Mouse (Mus musculus) kidney, postnatal 0 days (tissue): ENCODE results near the gene Ckap2. TPM values are rescaled to one million over a fixed set of nuclear protein-coding genes. Genes with fewer than 3 reads are reported as not detected.
"Not testable (repeated sequence)": the region's sequence is repeated elsewhere in the genome, so short reads cannot be mapped to it uniquely, and the experiment has no call there.

ENCODE experiments used
- ATAC-seq: fragments of 200-750 bp; cut with Nextera tagmentation; replicated peaks from 2 replicates; pipeline ENCODE4 v1.8.0; 2017; ENCODE audit warnings: low read depth, moderate number of reproducible peaks, moderate TSS enrichment, moderate library complexity; ENCODE audit not compliant: low FRiP score
- DNase-seq: peaks from one replicate; pipeline ENCODE4 v3.0.0-alpha.2; 2016; ENCODE audit warnings: low spot score
- H3K27ac ChIP-seq: fragments of 300-500 bp; sonication (generic); 2 replicates; pipeline ENCODE4 v1.5.1; 2014; ENCODE audit warnings: mild to moderate bottlenecking
- H3K27me3 ChIP-seq: fragments of 300-500 bp; sonication (generic); 2 replicates; pipeline ENCODE4 v1.6.1; 2014; ENCODE audit warnings: low read length, mixed read lengths; ENCODE audit not compliant: insufficient read depth
- H3K36me3 ChIP-seq: fragments of 300-500 bp; sonication (generic); 2 replicates; pipeline ENCODE4 v1.6.1; 2014; ENCODE audit warnings: low read length, mixed read lengths; ENCODE audit not compliant: insufficient read depth
- H3K4me1 ChIP-seq: fragments of 300-500 bp; sonication (generic); replicated peaks from 2 replicates; pipeline ENCODE4 v1.6.1; 2014; ENCODE audit warnings: antibody characterized with exemption, low read length, mixed read lengths; ENCODE audit not compliant: insufficient read depth
- H3K4me2 ChIP-seq: fragments of 300-500 bp; sonication (generic); 2 replicates; pipeline ENCODE4 v1.6.1; 2014; ENCODE audit warnings: mild to moderate bottlenecking, low read length, moderate library complexity, mixed read lengths
- H3K4me3 ChIP-seq: fragments of 300-500 bp; sonication (generic); replicated peaks from 2 replicates; pipeline ENCODE4 v1.5.1; 2014; ENCODE audit warnings: low read depth, low read length
- H3K9ac ChIP-seq: fragments of 300-500 bp; sonication (generic); 2 replicates; pipeline ENCODE4 v1.6.1; 2014; ENCODE audit warnings: low read depth, low read length
- H3K9me3 ChIP-seq: fragments of 300-500 bp; sonication (generic); replicated peaks from 2 replicates; pipeline ENCODE4 v1.6.1; 2016; ENCODE audit warnings: low read length, inconsistent platforms, mixed read lengths
- CTCF ChIP-seq: IDR thresholded peaks from 2 replicates; pipeline ENCODE4 v1.5.1; 2016; ENCODE audit warnings: antibody characterized with exemption, low read depth, mild to moderate bottlenecking, moderate library complexity
- WGBS: fragments of 180-500 bp; shearing (Covaris S2); extraction: QIAGEN DNeasy Blood & Tissue Kit; methylation state at CpG from one replicate; pipeline ENCODE4 v1.1.7; 2014; 5-methylcytosine and 5-hydroxymethylcytosine counted together
- polyA plus RNA-seq: library from polyadenylated mRNA; unstranded; fragments of >200 nt; fragmentation: Nextera tagmentation; extraction: Ambion mirVana; gene quantifications from 2 replicates; pipeline ENCODE4 v1.2.1, GENCODE M21; 2015

The Ckap2 gene
- polyA plus RNA-seq, 1 experiment from 2014 or later, result 23.3 TPM

DNA sequence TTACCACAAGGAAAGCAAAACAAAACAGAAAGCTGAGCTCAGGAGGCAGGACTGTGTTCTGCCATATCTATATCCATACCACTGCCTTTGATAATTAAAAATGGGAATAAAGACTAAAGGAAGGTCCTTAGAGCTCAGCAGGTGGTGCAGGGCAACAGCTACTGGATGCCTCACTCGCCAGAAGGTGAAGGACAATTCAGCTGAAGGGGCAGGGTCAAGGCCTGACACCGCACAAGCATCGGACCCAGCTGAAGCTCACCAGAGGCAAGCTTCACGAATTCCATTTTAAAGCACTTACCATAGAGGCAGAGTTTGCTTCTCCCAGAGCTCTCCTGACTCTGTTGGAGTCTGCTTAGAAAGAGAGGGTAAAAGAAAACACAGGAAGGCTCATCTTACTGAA lies 43.0 kb downstream of the Ckap2 start:
- DNase-seq (no peak), ATAC-seq (no peak)
- H3K27ac ChIP-seq, result no peak overlapping the region
- H3K4me2 ChIP-seq, result no peak overlapping the region
- H3K9ac ChIP-seq, result no peak overlapping the region
- no peak overlapping the region for H3K4me3 ChIP-seq
- no peak for TF ChIP-seq CTCF
- 0 out of 2 replicates have a peak, but pooled peaks cover 3% of the 10 kb centered on the region for H3K36me3 ChIP-seq
- no peaks in the 10 kb centered on the region for H3K4me1 ChIP-seq
- H3K9me3 ChIP-seq, result no peaks in the 10 kb centered on the region
- 76% methylated on average over 4 of the region's 4 CpGs for WGBS
- H3K27me3 ChIP-seq, result no peaks in the 10 kb centered on the region

- WGBS, result 89% methylated on average over 4 of the region's 4 CpGs
- ATAC-seq (no peak), DNase-seq (no peak)
- Histone ChIP-seq H3K27ac (no peak overlapping the region), H3K4me2 (no peak overlapping the region), H3K4me3 (no peak overlapping the region), H3K4me1 (no peaks in the 10 kb centered on the region), H3K27me3 (no peaks in the 10 kb centered on the region), H3K9ac (no peak overlapping the region), H3K9me3 (no peaks in the 10 kb centered on the region), H3K36me3 (0 out of 2 replicates have a peak, but pooled peaks cover 3% of the 10 kb centered on the region)
- no peak for TF ChIP-seq CTCF
Measured at GRCm38 (mm10) chr8:22141836-22142385, 43.7 kb downstream of the Ckap2 start.

- ATAC-seq, DNase-seq, H3K27me3 ChIP-seq, H3K4me2 ChIP-seq, H3K36me3 ChIP-seq, H3K27ac ChIP-seq, H3K9me3 ChIP-seq, H3K9ac ChIP-seq, H3K4me1 ChIP-seq, H3K4me3 ChIP-seq: not testable (repeated sequence)
- WGBS, result 83% methylated on average over 9 of the region's 9 CpGs
Measured at GRCm38 (mm10) chr8:22136462-22136861, 49.2 kb downstream of the Ckap2 start.

GRCm38 (mm10) chr8:22134750-22135135 lies 50.9 kb downstream of the Ckap2 start:
- no peak for DNase-seq
- WGBS, result 56% methylated on average over 5 of the region's 5 CpGs
- Histone ChIP-seq H3K4me2 (no peak overlapping the region), H3K27ac (no peak overlapping the region), H3K4me1 (no peaks in the 10 kb centered on the region), H3K9me3 (no peaks in the 10 kb centered on the region), H3K36me3 (peaks cover 3% of the 10 kb centered on the region; the same call in 1 of the 2 replicates), H3K27me3 (no peaks in the 10 kb centered on the region), H3K9ac (no peak overlapping the region), H3K4me3 (no peak overlapping the region)
- ATAC-seq, result no peak; the same call in 1 of the 2 replicates
- TF ChIP-seq CTCF, result no peak

DNA sequence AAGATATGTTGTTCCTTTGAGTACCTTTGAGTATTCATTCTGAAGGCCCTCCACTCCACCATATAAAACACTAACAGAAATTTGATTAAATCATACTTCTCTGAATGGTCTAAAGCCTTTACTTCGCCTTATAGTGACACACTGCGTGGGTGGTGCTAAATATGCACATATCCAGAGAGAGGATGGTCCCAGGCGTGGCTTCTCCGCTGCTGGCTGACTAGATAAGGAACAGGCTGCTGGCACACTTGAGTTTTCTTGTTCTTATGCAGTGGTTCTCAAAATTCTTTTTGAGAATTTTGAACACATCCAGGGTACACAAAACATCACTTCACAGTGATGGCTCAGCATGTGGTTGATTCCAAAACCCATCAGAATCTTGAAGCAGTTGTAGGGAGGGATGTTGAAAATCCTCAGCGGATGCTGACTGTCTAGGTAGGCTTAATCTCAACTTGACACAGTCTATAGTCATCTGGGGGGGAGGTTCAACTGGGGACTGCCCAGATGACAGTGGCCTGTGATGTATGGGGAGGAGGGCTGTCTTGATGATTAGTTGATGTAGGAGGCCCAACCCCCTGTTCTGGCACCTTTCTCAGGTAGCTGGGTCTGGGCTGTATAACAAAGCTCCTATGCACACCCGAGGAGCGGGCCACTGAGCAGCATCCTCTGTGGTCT lies 51.4 kb downstream of the Ckap2 start:
- Histone ChIP-seq H3K4me2 (no peak overlapping the region), H3K9ac (no peak overlapping the region), H3K4me3 (no peak overlapping the region), H3K27me3 (no peaks in the 10 kb centered on the region), H3K4me1 (no peaks in the 10 kb centered on the region), H3K36me3 (peaks cover 3% of the 10 kb centered on the region; the same call in 1 of the 2 replicates), H3K27ac (no peak overlapping the region), H3K9me3 (no peaks in the 10 kb centered on the region)
- WGBS, result 90% methylated on average over 7 of the region's 7 CpGs
- ATAC-seq, result no peak; the same call in 1 of the 2 replicates
- DNase-seq, result no peak
- TF ChIP-seq CTCF, result no peak

- H3K4me2 ChIP-seq, result no peak overlapping the region
- 68% methylated on average over 12 of the region's 12 CpGs for WGBS
- no peak for TF ChIP-seq CTCF
- no peaks in the 10 kb centered on the region for H3K4me1 ChIP-seq
- H3K27ac ChIP-seq, result no peak overlapping the region
- H3K9ac ChIP-seq, result no peak overlapping the region
- H3K27me3 ChIP-seq, result no peaks in the 10 kb centered on the region
- DNase-seq (no peak), ATAC-seq (no peak)
- no peaks in the 10 kb centered on the region for H3K9me3 ChIP-seq
- H3K4me3 ChIP-seq, result no peak overlapping the region
- peaks cover 5% of the 10 kb centered on the region; the same call in 1 of the 2 replicates for H3K36me3 ChIP-seq
Measured at GRCm38 (mm10) chr8:22132062-22132461, 53.6 kb downstream of the Ckap2 start.
